Mouse (Mus musculus) thymus, postnatal 25 days (tissue): ENCODE measurements around the gene Tubgcp4.
A peak's percentile ranks its signal among the peaks of the same experiment; 100 is the strongest.
"Not testable (repeated sequence)": the region's sequence is repeated elsewhere in the genome, so short reads cannot be mapped to it uniquely, and the experiment has no call there.

ENCODE experiments used
- DNase-seq: peaks from one replicate; pipeline ENCODE4 v3.0.0; 2022

Gene Tubgcp4

DNA sequence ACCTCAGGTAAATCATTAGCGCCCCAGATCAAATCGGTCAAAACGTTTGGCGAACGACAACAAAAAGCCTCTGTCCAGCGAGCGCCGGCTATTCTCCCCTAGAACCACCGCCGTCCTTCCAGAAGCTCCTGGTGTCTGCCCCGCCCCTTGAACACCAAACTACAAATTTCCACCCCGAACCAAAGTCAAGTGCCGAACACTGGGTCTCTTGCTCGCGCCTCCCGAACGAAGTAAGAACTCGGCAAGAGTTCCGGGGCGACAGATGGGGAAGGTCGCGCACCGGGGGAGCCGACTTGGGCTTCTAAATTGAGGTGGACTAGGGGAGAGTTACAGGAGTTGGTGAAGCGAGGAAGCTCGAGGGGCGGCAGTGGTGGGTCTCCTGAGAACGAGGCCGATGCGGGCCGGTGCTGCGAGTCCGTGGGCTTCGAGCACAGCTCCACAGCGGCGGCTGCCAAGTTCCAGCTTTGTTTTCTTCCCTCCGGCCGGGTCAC lies at the start of gene Tubgcp4:
Gene Tubgcp4 (plus strand): TSS at position 174 of the 491 bp plus-strand sequence.
- peak; percentile 59 for DNase-seq

DNA sequence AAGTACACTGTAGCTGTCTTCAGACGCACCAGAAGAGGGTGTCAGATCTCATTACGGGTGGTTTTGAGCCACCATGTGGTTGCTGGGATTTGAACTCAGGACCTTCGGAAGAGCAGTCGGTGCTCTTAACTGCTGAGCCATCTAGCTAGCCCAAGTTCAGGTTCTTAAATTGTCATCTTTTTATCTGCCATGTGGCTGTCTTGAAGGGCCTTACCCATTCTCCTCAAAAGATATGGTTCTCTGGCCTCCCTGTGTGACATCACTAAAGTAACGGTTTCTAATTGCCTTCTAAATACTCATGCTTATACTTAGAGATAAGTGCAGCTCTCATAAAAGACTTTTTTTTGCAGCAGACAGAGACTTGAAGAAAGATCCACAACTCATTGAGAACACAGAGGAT lies 44.2 kb upstream of the Tubgcp4 start:
- not testable (repeated sequence) for DNase-seq

DNA sequence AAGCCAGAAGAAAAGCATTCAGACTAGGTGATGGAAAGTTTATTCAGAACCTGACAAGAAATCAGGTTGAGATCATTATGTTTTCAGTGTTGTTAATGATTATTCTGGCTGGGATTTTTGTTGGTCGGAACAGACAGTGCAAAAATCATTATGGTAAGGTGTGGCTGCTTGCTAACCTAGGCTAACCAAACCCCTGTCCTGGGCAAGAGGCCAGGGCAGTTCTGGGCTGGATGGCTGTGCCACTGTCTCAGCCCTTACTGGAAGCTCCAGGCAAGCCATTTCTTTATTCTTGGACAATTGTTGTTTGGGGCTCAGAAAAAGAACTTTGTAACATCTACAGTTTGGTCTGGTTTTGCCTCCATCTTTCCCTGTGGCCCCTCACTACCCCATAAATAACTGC lies 42.9 kb upstream of the Tubgcp4 start:
- DNase-seq = no peak

DNA sequence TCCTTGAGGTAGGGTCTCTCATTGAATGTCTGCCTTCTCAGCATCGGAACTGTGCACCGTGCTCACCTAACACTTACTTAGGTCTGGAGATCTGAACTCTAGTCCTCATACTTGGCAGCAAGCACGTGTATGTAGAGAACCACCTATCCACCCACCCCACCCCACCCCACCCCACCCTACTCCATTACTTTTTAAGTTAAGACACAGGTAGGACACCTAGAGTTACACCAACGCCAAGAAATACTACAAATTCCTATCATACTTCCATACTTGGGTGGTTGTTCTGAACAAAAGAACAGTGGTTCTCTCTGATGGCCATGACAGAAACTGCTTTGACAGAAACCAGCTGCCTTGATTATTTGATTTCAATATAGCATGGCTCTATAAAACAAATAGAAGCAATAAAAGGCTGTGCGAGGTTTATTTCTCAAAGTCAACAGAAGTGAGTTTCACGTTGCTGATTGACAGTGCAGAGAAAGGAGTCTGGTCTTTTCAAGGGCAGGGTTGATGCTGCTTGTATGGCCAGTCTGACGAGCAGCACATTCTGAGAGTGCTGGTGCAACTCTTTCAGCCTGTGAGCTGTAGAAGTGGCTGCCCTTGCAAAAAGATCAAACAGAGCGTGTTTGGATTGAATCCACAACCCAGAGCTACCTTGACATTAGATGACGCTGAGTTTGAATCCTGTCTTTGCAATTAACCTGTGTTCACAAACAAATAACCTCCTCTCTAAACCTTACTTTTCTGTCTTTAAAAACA lies 41.4 kb upstream of the Tubgcp4 start:
- DNase-seq = no peak

DNA sequence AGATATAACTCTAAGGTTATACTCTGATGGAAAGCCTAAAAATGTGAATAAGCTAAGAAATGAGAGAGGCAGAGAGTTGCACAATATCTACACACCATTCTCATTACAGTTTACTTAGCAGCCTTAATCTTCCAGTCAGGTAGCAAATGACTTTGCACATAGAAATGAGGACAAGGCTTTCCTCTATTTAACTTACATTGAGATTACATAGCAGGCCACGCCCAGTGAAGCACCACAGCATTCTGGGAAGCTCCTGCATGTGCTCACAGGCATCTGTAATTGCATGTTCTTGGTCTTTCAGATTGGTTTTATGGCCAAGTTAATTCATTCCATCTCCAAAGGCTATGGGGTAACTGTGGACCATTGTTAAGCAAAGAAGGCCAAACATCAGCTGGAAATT lies 37.6 kb upstream of the Tubgcp4 start:
- no peak for DNase-seq

DNA sequence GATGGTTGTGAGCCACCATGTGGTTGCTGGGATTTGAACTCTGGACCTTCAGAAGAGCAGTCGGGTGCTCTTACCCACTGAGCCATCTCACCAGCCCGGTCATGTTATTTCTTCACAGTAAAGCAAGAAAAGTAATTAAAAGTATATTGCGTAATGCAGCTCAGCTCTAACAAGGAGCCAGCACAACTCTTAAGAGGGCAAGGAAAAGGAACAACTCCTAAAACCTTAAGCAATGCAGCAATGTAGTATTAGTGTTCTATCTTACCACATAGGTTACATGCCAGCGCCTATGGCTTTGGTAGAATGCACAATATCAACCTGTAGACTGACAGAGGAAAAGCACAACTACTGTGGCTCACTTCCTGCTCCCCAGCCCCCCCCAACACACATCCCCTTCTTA lies 33.1 kb upstream of the Tubgcp4 start:
- no peak for DNase-seq

DNA sequence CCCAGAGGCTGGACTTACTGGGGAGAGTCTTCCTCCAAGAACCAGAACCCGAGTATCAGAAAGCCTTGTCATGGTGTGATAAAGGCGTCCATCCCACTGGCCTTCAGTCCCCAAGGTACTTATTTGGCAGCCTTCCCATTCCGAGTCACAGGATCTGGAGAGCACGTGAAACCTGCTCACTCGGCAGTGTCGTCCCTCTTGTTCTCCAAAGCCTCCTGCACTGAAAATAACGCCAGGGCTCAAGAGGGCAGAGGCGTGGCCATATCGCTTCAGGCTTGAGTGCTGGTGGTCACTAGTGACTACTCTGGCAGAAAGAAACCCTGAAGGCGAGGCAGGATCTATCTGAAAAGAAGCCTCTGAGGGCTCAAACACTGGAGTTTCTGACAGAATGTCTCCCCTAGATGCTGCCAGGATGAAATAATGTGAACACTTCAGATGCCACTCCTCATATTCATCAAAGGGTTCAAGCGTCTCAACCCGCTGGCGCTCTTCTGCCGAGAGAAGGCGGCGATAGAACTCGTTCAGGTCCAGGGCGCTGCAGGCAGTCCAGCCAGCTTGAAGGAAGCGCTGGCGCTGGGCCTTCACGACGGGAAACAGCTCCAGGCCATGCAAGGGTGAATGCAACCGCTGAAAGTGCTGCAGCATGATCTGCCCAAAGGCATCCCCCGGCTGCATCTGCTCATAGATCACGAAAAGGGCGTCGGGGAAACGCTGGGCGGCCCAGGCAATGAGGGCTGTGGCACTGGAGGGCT lies 31.0 kb upstream of the Tubgcp4 start:
- DNase-seq = no peak

DNA sequence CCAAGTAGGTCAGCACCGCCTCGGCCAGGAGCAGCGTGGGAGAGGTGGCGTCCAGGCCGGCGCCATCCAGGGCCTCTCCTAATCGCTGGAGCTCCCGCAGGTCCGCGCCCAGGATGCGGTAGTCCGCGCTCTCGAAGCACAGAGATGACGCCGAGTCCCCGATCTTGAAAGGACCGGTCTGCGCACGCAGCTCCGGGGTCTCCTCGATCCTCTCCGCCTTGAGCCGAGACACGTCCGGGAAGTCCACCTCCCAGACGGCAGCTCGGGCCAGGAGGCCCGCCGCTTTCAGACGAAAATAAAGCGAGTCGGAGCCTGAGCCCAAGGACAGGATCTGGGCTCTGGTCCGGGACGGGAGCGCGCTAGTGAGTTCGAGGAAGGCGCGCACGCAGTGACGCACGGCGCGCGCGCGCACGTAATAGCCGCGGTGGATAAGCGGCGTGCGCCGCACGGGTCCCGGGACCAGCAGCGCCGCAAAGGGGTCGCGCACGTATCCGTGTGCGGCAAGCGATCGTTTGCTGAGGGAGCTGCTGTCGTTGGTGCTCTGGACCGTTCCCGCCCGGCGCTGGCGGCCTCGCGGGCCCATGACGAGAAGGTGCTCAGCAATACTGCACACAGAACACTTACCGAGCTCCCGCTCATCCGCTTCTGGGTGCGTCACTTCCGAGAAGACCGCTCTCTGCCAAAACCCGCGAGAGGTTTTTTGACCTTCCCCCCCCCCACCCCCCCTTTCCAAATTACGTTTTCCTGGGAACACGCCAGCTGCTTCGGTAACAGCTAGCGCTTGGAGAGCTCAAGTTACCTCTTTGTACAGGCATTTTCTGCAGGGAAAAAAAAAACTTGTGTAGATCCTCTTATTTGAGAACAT lies 30.2 kb upstream of the Tubgcp4 start, which contains the start of the genes Adal and Lcmt2:
Gene Adal (plus strand): TSS at position 411 of the 865 bp plus-strand sequence.
Gene Lcmt2 (minus strand): TSS at position 636 of the 865 bp plus-strand sequence.
- DNase-seq = peak; percentile 91

DNA sequence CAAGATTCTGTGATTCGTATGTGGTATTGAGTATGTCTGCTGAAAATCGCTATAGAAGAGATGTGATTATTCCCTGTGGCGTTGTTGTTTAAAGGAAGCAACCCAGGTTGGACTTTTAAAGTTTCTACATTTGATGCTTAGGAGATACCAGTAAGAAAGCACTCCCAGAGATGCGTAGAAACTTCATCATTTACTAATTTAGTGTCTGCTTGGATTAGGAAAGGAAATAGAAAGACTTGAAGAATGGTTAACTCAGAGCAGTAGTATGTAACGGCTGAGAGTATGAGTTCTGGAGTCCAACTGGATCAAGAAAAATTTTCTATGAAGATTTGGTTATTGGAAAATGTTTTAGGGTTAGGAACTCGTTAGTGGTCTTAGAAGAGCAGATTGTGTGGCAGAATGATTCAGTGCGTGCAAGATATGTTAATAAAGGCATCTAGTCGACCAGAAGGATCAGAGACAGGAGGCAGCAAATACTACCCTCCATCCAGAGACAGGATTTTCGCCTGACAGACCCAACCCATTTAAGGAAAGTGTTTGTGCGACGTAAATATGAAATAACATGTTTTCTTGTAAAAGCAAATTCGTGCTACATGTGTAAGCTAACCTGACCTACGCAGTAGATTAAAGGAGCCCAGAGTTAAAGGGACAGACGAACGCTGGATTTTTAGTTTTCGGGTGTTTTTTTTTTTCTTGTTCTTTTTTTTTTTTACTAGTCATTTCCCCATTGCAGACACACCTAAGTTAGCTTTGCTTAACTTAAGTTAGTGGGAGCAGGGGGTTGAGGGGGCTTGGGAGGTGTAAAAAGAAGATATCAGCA lies 29.0 kb upstream of the Tubgcp4 start:
- DNase-seq = no peak

DNA sequence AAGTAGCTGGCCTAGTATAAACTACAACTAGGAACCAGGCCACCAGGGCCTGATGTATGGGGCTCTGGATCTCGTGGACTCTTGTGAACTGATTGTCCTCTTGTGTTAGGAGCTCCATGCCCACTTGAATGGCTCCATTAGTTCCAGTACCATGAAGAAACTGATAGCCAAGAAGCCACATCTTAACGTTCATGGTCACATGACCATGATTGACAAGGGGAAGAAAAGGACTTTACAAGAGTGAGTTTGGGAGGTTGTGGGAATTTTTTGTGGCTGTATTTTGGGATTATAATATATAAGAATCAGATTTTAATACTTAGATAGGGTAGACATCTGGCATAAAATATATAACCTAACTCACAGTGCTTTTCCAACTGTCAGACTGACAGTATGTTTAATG lies 28.0 kb upstream of the Tubgcp4 start:
- no peak for DNase-seq

DNA sequence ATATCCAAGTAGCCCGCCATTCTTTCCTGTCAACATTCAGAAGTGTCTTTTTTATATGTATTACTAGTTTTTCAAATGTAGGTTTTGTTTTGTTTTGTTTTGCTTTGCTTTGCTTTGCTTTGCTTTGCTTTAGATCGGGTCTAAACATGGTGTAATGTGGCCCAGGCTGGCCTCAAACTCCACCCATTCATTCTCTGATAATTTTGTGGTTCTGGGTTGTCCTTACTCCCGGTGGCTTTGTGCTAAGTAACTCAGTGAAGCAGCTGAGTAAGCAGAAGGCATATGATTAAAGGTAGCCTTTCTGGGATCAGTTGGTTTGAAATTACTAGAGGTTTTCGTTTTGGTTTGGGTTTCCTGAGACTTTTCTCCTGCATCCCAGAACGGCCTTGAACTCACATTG lies 20.8 kb upstream of the Tubgcp4 start:
- DNase-seq = no peak

DNA sequence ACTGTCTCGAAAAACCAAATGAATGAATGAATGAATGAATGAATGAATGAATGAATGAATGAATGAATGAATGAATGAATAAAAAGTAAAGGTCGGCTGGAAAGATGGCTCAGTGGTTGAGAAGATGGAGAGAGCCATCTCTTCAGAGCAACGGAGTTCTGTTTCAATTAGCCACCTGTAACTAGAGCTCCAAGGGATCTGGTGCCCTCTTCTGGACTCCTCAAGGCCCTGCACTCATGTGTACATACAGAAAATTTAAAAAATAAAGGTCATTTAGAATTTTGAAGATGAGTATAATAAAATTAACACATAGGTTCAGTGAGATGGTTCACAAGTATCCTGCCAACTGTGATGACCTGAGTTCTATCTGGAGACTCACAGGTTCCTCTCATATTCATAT lies 17.4 kb upstream of the Tubgcp4 start:
- no peak for DNase-seq

DNA sequence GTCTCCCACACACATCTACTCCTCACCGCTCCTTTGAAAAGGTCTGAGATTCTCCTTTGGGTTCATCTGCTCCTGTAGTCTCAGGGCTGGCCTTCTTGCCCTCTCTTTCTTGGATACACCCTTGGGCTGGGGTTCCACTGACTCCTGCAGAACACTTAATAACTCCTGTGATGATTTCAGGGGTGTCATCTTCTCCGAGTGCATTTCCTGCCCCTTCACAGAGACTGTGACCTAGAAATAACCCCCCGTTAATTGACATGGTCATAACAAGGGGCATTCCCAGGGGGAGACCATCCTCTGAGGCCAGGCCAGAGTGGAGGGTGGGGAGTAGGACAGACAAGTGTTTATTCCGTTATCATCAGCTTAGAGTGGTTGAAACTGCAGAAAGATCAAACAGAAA lies 1.3 kb upstream of the Tubgcp4 start:
- no peak for DNase-seq

DNA sequence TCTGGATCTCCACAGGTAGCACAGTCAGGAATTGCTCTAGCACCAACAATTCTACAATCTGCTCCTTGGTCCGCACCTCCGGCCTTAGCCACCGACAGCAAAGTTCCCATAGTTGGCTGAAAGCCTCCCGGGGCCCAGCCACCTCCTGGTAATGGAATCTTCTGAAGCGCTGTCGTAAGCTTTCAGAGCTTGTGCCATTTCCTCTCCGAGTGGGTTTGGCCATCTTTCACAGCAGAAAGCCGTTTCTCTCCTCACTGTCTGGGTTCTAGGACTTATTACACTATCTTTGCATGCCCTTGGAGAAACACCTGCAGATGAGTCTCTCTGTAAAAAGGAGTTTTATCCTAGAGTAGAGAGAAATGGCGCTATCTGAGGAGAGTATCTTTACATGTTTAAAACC lies 552 bp upstream of the Tubgcp4 start:
- peak; percentile 30 for DNase-seq

DNA sequence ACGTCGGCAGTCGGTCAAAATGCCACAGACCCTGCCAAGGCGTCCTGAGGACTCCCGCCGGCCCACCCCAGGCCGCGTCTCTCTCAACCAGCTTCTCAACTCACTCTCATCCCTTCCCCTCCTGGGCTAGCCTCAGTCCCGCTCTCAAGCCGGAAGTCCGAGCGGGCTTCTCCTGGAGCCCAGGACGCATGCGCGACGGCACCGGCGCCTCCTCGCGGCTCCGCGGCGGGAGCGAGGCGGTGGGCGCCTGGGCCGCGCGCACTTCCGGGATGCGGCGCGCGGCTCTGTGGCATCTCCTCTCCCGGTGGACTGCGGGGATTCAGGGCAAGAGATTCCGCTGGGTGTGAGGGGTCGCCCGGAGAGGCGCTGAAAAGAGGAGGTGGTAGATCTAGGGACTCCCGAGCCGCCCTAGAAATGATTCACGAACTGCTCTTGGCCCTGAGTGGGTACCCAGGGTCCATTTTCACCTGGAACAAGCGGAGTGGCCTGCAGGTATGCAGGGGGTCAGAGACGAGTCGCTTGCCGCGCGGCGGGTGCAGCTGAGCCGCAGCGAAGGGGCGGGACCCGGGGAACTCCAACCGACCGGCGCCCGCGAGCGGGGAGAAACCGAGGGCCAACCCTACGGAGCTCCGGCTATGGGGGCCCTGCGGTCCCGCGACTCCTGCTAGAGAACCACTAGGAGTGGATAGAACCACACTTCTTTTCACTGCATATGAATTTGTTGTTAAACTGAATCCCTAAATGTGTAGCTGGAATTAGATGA lies 707 bp downstream of the Tubgcp4 start, which contains the start of gene Zscan29:
Gene Zscan29 (minus strand): TSS at position 146 of the 763 bp plus-strand sequence.
- peak; percentile 92 for DNase-seq

DNA sequence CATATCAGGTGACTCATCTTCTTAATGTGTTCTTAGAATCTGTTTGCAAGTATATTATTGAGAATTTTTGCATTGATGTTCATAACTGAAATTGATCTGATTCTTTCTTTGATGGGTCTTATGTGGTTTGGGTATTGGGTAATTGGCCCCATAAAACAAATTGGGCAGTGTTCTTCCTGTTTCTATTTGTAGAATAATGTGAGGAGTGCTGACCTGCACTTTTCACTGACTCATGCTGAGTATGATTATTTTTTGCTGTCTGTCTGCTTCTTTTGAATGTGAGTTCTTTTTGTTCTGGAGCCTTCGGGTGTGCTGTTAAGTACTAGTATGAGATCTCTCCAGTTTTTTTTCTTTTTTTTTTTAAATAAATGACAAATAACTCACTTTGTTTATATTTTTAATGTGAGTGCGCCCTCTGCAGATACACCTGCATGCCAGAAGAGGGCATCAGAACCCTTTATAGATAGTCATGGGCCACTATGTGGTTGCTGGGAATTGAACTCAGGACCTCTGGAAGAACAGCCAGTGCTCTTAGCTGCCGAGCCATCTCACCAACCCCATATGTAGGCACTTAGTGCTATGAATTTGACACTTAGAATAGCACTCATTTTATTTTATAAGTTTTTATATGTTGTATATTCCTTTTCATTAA lies 8.5 kb downstream of the Tubgcp4 start:
- no peak for DNase-seq

DNA sequence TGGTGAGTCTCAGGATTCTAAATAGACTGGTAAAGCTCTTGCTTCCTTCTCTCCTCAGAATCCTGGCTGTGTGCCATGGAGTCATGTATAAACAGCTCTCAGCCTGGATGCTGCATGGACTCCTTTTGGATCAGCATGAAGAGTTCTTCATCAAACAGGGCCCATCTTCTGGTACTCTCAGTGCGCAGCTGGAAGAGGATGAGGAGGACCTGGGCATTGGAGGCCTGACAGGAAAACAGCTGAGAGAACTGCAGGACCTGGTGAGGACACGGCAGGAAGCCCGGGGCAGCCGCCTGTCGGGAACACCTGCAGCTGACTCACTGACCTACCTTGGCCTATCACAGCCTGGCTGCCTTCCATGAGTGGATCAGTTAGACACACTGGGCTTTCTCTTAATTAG lies 13.0 kb downstream of the Tubgcp4 start:
- DNase-seq = no peak

DNA sequence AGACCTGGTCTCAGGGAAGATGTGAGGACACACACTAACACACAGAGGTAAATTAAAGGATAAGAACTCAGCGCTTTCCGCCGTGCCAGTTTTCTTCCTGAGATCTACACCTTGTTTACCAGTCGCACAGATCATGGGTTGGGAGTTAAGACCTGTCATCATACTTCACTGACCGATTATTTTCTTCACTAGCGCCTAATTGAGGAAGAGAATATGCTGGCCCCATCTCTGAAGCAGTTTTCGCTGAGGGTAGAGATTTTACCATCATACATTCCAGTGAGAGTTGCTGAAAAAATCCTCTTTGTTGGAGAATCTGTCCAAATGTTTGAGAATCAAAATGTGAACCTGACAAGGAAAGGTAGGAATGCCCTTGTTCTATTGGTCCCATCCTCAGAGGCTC lies 13.7 kb downstream of the Tubgcp4 start:
- no peak for DNase-seq

DNA sequence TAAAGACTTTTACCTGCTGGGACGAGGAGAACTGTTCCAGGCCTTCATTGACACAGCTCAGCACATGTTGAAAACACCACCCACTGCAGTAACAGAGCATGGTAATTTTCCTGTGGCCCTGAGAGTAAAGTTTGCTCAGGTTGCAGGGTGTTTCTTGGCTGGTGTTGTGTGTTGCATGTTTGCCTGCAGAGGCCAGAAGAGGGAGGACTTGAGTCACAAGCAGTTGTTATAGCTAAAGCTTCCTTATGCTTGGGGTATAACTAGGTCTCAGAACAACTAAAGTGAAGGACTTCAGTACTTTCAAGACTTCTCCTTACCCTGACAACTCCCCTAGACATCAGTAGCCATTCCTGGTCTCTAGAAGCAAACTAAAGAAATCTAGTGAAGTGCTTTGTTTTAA lies 18.1 kb downstream of the Tubgcp4 start:
- DNase-seq = no peak

DNA sequence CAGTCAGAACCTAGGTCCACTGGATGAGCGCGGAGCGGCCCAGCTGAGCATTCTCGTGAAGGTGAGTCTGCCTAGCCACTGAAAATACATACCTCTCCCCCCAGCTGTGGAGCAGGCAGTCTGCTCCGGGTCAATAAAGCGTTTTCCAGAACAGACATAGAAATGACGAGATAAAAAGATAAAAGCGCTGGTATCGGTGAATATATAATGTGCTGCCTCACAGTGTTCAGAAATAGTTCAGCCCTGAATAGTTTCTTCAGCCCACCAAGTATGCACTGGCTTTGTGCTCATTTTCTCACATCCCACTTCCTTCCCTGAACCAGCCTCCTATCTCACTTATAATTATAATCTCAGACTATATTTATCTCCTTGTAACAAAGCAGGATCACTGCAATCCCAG lies 25.0 kb downstream of the Tubgcp4 start:
- DNase-seq = no peak

DNA sequence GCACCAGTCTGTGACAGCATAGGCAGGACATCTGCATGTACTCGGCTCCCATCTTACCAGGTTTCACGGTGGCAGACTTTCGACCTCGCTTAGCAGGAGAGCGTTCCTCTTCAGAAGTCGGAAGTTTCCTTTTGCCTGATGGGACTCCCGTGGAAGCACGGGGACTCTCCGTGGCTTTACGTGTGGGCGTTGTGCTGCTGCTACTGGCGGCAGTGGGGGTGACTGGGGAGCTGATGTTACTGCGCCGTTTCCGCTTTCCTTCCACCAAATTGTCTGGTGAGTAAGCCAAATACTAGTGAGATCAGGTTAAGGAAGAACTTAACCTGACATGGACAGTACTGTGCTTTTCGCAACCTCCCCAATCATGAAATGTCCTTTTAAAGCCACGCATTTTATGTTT lies 33.8 kb downstream of the Tubgcp4 start:
- no peak for DNase-seq
